In genomic region chr4:142054580-142054979, GRCm38 (mm10) we compare ENCODE assay signal across 14 mouse cellular contexts. TPM values are rescaled to one million over a fixed set of nuclear protein-coding genes. Genes with fewer than 3 reads are reported as not detected.
A peak's percentile ranks its signal among the peaks of the same experiment; 100 is the strongest.
DNase-seq lines count a peak whose midpoint lies in the region; ATAC-seq and TF ChIP-seq lines count a peak whose summit lies in the region.
"Had no signal": no experiment of that assay in that cellular context is flagged by ENCODE, and none has a peak within 500 bp of the region (broad histone marks: within the 10 kb centered on the region; RNA-seq: fewer than 3 reads in every experiment).

No protein-coding gene starts in this region.

- H3K4me3 ChIP-seq in kidney, postnatal 0 days (replicated peaks; ENCODE audit: low read depth, low read length), result no peak overlapping the region
- no peak overlapping the region for H3K4me3 ChIP-seq in intestine, embryonic 15.5 days (replicated peaks)
- H3K4me3 ChIP-seq: erythroblast, embryonic 14.5 days; kidney, embryonic 15.5 days; limb, embryonic 15.5 days had no signal

- no peak overlapping the region for H3K9ac ChIP-seq in kidney, postnatal 0 days (ENCODE audit: low read depth, low read length)
- H3K9ac ChIP-seq in intestine, embryonic 15.5 days, result no peak overlapping the region
- H3K9ac ChIP-seq: kidney, embryonic 15.5 days; limb, embryonic 15.5 days had no signal

- no peak overlapping the region for H3K4me2 ChIP-seq in kidney, postnatal 0 days (ENCODE audit: low read length)
- H3K4me2 ChIP-seq in intestine, embryonic 15.5 days (replicated peaks), result no peak overlapping the region
- H3K4me2 ChIP-seq: kidney, embryonic 15.5 days; limb, embryonic 15.5 days had no signal

- no peaks in the 10 kb centered on the region for H3K27me3 ChIP-seq in kidney, postnatal 0 days (ENCODE audit: insufficient read depth, low read length)
- H3K27me3 ChIP-seq in intestine, embryonic 15.5 days (replicated peaks), result no peaks in the 10 kb centered on the region
- H3K27me3 ChIP-seq: kidney, embryonic 15.5 days; limb, embryonic 15.5 days had no signal

- no peak for ATAC-seq in kidney, postnatal 0 days (replicated peaks; ENCODE audit: low FRiP score, low read depth)
- no peak for ATAC-seq in intestine, embryonic 15.5 days
- 0 out of 2 replicates have a peak, but pooled peaks have one; percentile 9 for ATAC-seq in monocyte, adult 5-6 weeks (replicated peaks; ENCODE audit: insufficient number of reproducible peaks, low FRiP score, low TSS enrichment, poor library complexity, severe bottlenecking)

- no peaks in the 10 kb centered on the region for H3K9me3 ChIP-seq in kidney, postnatal 0 days (replicated peaks; ENCODE audit: low read length)
- H3K9me3 ChIP-seq in intestine, embryonic 15.5 days, result no peaks in the 10 kb centered on the region
- H3K9me3 ChIP-seq: kidney, embryonic 15.5 days; limb, embryonic 15.5 days had no signal

- 79% methylated on average over 11 of the region's 11 CpGs for WGBS in kidney, postnatal 0 days
- 88% methylated on average over 11 of the region's 11 CpGs for WGBS in intestine, embryonic 15.5 days

- TF ChIP-seq CTCF in kidney, postnatal 0 days (IDR thresholded peaks at IDR 0.05; ENCODE audit: low read depth), result no peak

- H3K36me3 ChIP-seq in kidney, postnatal 0 days (ENCODE audit: insufficient read depth, low read length), result no peaks in the 10 kb centered on the region
- H3K36me3 ChIP-seq in intestine, embryonic 15.5 days, result no peaks in the 10 kb centered on the region
- H3K36me3 ChIP-seq: kidney, embryonic 15.5 days; limb, embryonic 15.5 days had no signal

- H3K4me1 ChIP-seq in kidney, postnatal 0 days (replicated peaks; ENCODE audit: insufficient read depth, low read length), result peaks cover 10% of the 10 kb centered on the region
- H3K4me1 ChIP-seq in intestine, embryonic 15.5 days (replicated peaks), result peaks cover 31% of the 10 kb centered on the region

- DNase-seq in cerebellum, adult 11-12 months, result peak; percentile 50
- no peak for DNase-seq in cerebellum, adult 9-10 months
- DNase-seq in kidney, postnatal 0 days (ENCODE audit: low spot score), result no peak
- no peak for DNase-seq in kidney, postnatal 36 days
- no peak for DNase-seq in adrenal gland, adult 2 months
- no peak for DNase-seq in embryo, embryonic 10.5 days (ENCODE audit: low spot score)
- DNase-seq: heart, postnatal 4 days; lung, postnatal 4 days had no signal

- H3K27ac ChIP-seq in kidney, postnatal 0 days, result peak overlapping the region; percentile 68; the same call in 1 of the 2 replicates
- H3K27ac ChIP-seq in intestine, embryonic 15.5 days, result 0 out of 2 replicates have a peak overlapping the region, but pooled peaks have one; percentile 51
- H3K27ac ChIP-seq: limb, embryonic 15.5 days had no signal

RNA-seq across cellular contexts. Expression of gene Tmem51, which starts 29.5 kb away (rescaled TPM):
- 53.8 and 56.8 TPM in 2 replicates for polyA plus RNA-seq in kidney, postnatal 0 days (2015; fragmentation: Nextera tagmentation; extraction: Ambion mirVana)
- polyA plus RNA-seq in intestine, embryonic 15.5 days (2015; fragmentation: Nextera tagmentation; extraction: Ambion mirVana), result 103 and 109 TPM in 2 replicates
- 57.2 to 77.8 TPM (median 58.7 TPM) in 3 replicates for total RNA-seq in monocyte, adult 5-6 weeks (2017)
- total RNA-seq in adrenal gland, adult 2 months (2021), result 1 to 10 TPM; 3.5 to 5.3 TPM
- polyA plus RNA-seq in adrenal gland, adult 2 months (2012; rRNA removed), result 9.9 and 10.0 TPM in 2 replicates
- total RNA-seq: MEL had no signal

RNA-seq across cellular contexts. Expression of gene Fhad1, which starts 39.7 kb away (rescaled TPM):
- polyA plus RNA-seq in kidney, postnatal 0 days (2015; fragmentation: Nextera tagmentation; extraction: Ambion mirVana), result 0.32 and 0.50 TPM in 2 replicates
- polyA plus RNA-seq in intestine, embryonic 15.5 days (2015; fragmentation: Nextera tagmentation; extraction: Ambion mirVana), result 1.4 and 2.3 TPM in 2 replicates
- 0.32 to 4.4 TPM (median 0.38 TPM) in 3 replicates for total RNA-seq in monocyte, adult 5-6 weeks (2017)
- total RNA-seq in adrenal gland, adult 2 months (2021), result under 1 TPM; 0.43 to 0.79 TPM
- polyA plus RNA-seq in adrenal gland, adult 2 months (2012; rRNA removed), result 0.13 and 0.16 TPM in 2 replicates
- total RNA-seq: MEL had no signal
- polyA plus RNA-seq: erythroblast, embryonic 14.5 days had no signal
